In the genomic region with DNA sequence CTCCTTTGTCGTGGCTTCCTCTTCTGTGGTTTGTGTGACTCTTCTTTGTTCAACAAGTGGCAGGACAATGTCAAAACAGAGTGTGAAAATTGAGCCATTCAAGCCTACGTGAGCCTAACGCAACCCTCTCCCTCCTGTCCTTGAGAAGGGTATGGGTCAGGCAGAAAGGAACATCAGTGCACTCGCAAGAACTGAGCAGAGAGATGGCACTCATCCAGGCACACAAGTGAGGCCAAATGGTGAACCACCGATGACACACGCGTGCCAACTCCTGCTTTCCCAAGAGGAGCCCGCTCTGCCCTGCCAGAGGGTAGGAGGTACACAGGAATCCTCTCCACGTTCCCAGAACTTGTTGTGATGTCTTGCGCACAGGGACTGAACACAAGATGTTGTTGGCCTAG, we compare ENCODE assay signal across 8 mouse cellular contexts. TPM values are rescaled to one million over a fixed set of nuclear protein-coding genes. Genes with fewer than 3 reads are reported as not detected.
DNase-seq lines count a peak whose midpoint lies in the region; ATAC-seq lines count a peak whose summit lies in the region.

No protein-coding gene starts in this region.

- peaks cover 9% of the 10 kb centered on the region; the same call in 1 of the 2 replicates for H3K4me1 ChIP-seq in kidney, embryonic 14.5 days (ENCODE audit: control insufficient read depth, insufficient read depth, low read length)
- peaks cover 15% of the 10 kb centered on the region for H3K4me1 ChIP-seq in embryonic facial prominence, embryonic 14.5 days (ENCODE audit: control insufficient read depth, insufficient read depth, low read length)
- no peaks in the 10 kb centered on the region for H3K4me1 ChIP-seq in forebrain, embryonic 16.5 days (replicated peaks; ENCODE audit: control insufficient read depth, insufficient read depth, low read length)

- H3K4me2 ChIP-seq in kidney, embryonic 14.5 days (replicated peaks; ENCODE audit: low read depth, low read length), result no peak overlapping the region
- H3K4me2 ChIP-seq in embryonic facial prominence, embryonic 14.5 days (ENCODE audit: low read depth, low read length), result no peak overlapping the region
- H3K4me2 ChIP-seq in forebrain, embryonic 16.5 days (ENCODE audit: low read length), result no peak overlapping the region

- no peaks in the 10 kb centered on the region for H3K36me3 ChIP-seq in kidney, embryonic 14.5 days (ENCODE audit: control insufficient read depth, insufficient read depth, low read length)
- no peaks in the 10 kb centered on the region for H3K36me3 ChIP-seq in embryonic facial prominence, embryonic 14.5 days (ENCODE audit: control insufficient read depth, insufficient read depth, low read length)
- no peaks in the 10 kb centered on the region for H3K36me3 ChIP-seq in forebrain, embryonic 16.5 days (ENCODE audit: control insufficient read depth, insufficient read depth)

- no peaks in the 10 kb centered on the region for H3K27me3 ChIP-seq in kidney, embryonic 14.5 days (ENCODE audit: control insufficient read depth, insufficient read depth, low read length)
- H3K27me3 ChIP-seq in embryonic facial prominence, embryonic 14.5 days (replicated peaks; ENCODE audit: control insufficient read depth, insufficient read depth, low read length), result no peaks in the 10 kb centered on the region
- no peaks in the 10 kb centered on the region for H3K27me3 ChIP-seq in forebrain, embryonic 16.5 days (replicated peaks; ENCODE audit: control insufficient read depth, insufficient read depth, low read length)

- H3K27ac ChIP-seq in kidney, embryonic 14.5 days (ENCODE audit: low read depth, low read length), result no peak overlapping the region
- no peak overlapping the region for H3K27ac ChIP-seq in embryonic facial prominence, embryonic 14.5 days (replicated peaks; ENCODE audit: low read depth, low read length)
- no peak overlapping the region for H3K27ac ChIP-seq in forebrain, embryonic 16.5 days (ENCODE audit: low read length)

- no peak for ATAC-seq in kidney, embryonic 14.5 days (ENCODE audit: low FRiP score, low TSS enrichment)
- no peak for ATAC-seq in embryonic facial prominence, embryonic 14.5 days (ENCODE audit: low read depth)
- ATAC-seq in forebrain, embryonic 16.5 days, result no peak

- no peaks in the 10 kb centered on the region for H3K9me3 ChIP-seq in kidney, embryonic 14.5 days (ENCODE audit: control insufficient read depth, low read length)
- H3K9me3 ChIP-seq in embryonic facial prominence, embryonic 14.5 days (ENCODE audit: control insufficient read depth, low read length), result no peaks in the 10 kb centered on the region
- no peaks in the 10 kb centered on the region for H3K9me3 ChIP-seq in forebrain, embryonic 16.5 days (ENCODE audit: control insufficient read depth, low read length)

- no peak overlapping the region for H3K4me3 ChIP-seq in kidney, embryonic 14.5 days (ENCODE audit: low read length)
- H3K4me3 ChIP-seq in embryonic facial prominence, embryonic 14.5 days (ENCODE audit: low read depth, low read length), result no peak overlapping the region
- H3K4me3 ChIP-seq in forebrain, embryonic 16.5 days (replicated peaks; ENCODE audit: low read length), result no peak overlapping the region

- H3K9ac ChIP-seq in kidney, embryonic 14.5 days (ENCODE audit: low read depth, low read length), result no peak overlapping the region
- H3K9ac ChIP-seq in embryonic facial prominence, embryonic 14.5 days (ENCODE audit: low read depth, low read length), result no peak overlapping the region
- H3K9ac ChIP-seq in forebrain, embryonic 16.5 days (replicated peaks; ENCODE audit: low read depth, low read length), result no peak overlapping the region

- 76% methylated on average over 10 of the region's 10 CpGs for WGBS in kidney, embryonic 14.5 days
- 63% methylated on average over 10 of the region's 10 CpGs for WGBS in embryonic facial prominence, embryonic 14.5 days
- 65% methylated on average over 10 of the region's 10 CpGs for WGBS in forebrain, embryonic 16.5 days

- peak; percentile 21 for DNase-seq in kidney, adult 18-20 months
- DNase-seq in adrenal gland, adult 2 months, result peak; percentile 94
- peak; percentile 27 for DNase-seq in embryonic facial prominence, embryonic 14.5 days (ENCODE audit: low spot score)
- DNase-seq in layer of hippocampus, postnatal 14 days (ENCODE audit: low spot score in 2 of 2), result peak; percentile 31 to 49
- DNase-seq in frontal cortex, postnatal 25 days (ENCODE audit: low spot score in 2 of 2), result no peak
- no peak for DNase-seq in T-cell, adult 2 months (ENCODE audit: low spot score)

RNA-seq across cellular contexts. Expression of gene Adcy9, which starts 50.2 kb away (rescaled TPM):
- 1.1 and 1.3 TPM in 2 replicates for polyA plus RNA-seq in kidney, embryonic 14.5 days (2014; fragmentation: Nextera tagmentation; extraction: Ambion mirVana)
- 10 to 100 TPM; 43.2 to 50.9 TPM for total RNA-seq in adrenal gland, adult 2 months (2021)
- polyA plus RNA-seq in adrenal gland, adult 2 months (2012; rRNA removed), result 38.2 and 56.7 TPM in 2 replicates
- 2.7 and 3.5 TPM in 2 replicates for polyA plus RNA-seq in embryonic facial prominence, embryonic 14.5 days (2014; fragmentation: Nextera tagmentation; extraction: Ambion mirVana)
- total RNA-seq in layer of hippocampus, postnatal 14 days (2021), result 10 to 100 TPM; 72.3 to 74.6 TPM
- 2.5 and 2.8 TPM in 2 replicates for polyA plus RNA-seq in forebrain, embryonic 16.5 days (2015; fragmentation: Nextera tagmentation; extraction: Ambion mirVana)

Comparison
In these comparisons a context has a peak if more than half of its experiments do, and no peak if none do; other contexts are left out.
1. DNase-seq: peak in kidney, adult 18-20 months (single experiment), adrenal gland, adult 2 months (single experiment), embryonic facial prominence, embryonic 14.5 days (single experiment) and layer of hippocampus, postnatal 14 days (2 of 2); none in frontal cortex, postnatal 25 days (0 of 2) and T-cell, adult 2 months (single experiment).